Mouse (Mus musculus): ENCODE results near the gene Gm20765. TPM values are rescaled to one million over a fixed set of nuclear protein-coding genes. Genes with fewer than 3 reads are reported as not detected.
"Not testable (repeated sequence)": the region's sequence is repeated elsewhere in the genome, so short reads cannot be mapped to it uniquely, and the experiment has no call there.

Gene Gm20765
- not detected for polyA plus RNA-seq (2012; fragmentation: generic; extraction: Trizol)

GRCm38 (mm10) chr10:104185233-104185632 is at the start of gene Gm20765:
Gm20765 (plus strand) TSS chr10:104185533.
- not testable (repeated sequence) for H3K36me3 ChIP-seq (ENCODE audit: control insufficient read depth, insufficient read depth); H3ac ChIP-seq (ENCODE audit: control insufficient read depth, insufficient read length); H3K4me2 ChIP-seq (ENCODE audit: low read depth); H3K4me3 ChIP-seq; H3K79me2 ChIP-seq (ENCODE audit: control insufficient read depth, insufficient read depth); H3K27me3 ChIP-seq (ENCODE audit: control insufficient read depth, insufficient read depth, insufficient read length)

GRCm38 (mm10) chr10:104142687-104143086 is 42.6 kb upstream of the Gm20765 start, which contains the start of gene Gm21293:
Gm21293 (plus strand) TSS chr10:104142987.
- not testable (repeated sequence) for H3K4me3 ChIP-seq; H3ac ChIP-seq (ENCODE audit: control insufficient read depth, insufficient read length); H3K36me3 ChIP-seq (ENCODE audit: control insufficient read depth, insufficient read depth); H3K79me2 ChIP-seq (ENCODE audit: control insufficient read depth, insufficient read depth); H3K27me3 ChIP-seq (ENCODE audit: control insufficient read depth, insufficient read depth, insufficient read length); H3K4me2 ChIP-seq (ENCODE audit: low read depth)

- not testable (repeated sequence) for H3K4me2 ChIP-seq (ENCODE audit: low read depth); H3ac ChIP-seq (ENCODE audit: control insufficient read depth, insufficient read length); H3K4me3 ChIP-seq; H3K36me3 ChIP-seq (ENCODE audit: control insufficient read depth, insufficient read depth); H3K27me3 ChIP-seq (ENCODE audit: control insufficient read depth, insufficient read depth, insufficient read length); H3K79me2 ChIP-seq (ENCODE audit: control insufficient read depth, insufficient read depth)
Measured at GRCm38 (mm10) chr10:104151197-104151596, 34.1 kb upstream of the Gm20765 start, which contains the start of gene Gm6763. Gm6763 (plus strand) TSS chr10:104151497.

- H3K4me3 ChIP-seq; H3K4me2 ChIP-seq (ENCODE audit: low read depth); H3K79me2 ChIP-seq (ENCODE audit: control insufficient read depth, insufficient read depth); H3K27me3 ChIP-seq (ENCODE audit: control insufficient read depth, insufficient read depth, insufficient read length); H3ac ChIP-seq (ENCODE audit: control insufficient read depth, insufficient read length); H3K36me3 ChIP-seq (ENCODE audit: control insufficient read depth, insufficient read depth): not testable (repeated sequence)
Measured at GRCm38 (mm10) chr10:104159706-104160105, 25.6 kb upstream of the Gm20765 start, which contains the start of gene Gm8764. Gm8764 (plus strand) TSS chr10:104160006.

GRCm38 (mm10) chr10:104168215-104168614 is 17.1 kb upstream of the Gm20765 start, which contains the start of gene Gm21304:
Gm21304 (plus strand) TSS chr10:104168515.
- H3K4me2 ChIP-seq (ENCODE audit: low read depth); H3K36me3 ChIP-seq (ENCODE audit: control insufficient read depth, insufficient read depth); H3ac ChIP-seq (ENCODE audit: control insufficient read depth, insufficient read length); H3K4me3 ChIP-seq; H3K79me2 ChIP-seq (ENCODE audit: control insufficient read depth, insufficient read depth); H3K27me3 ChIP-seq (ENCODE audit: control insufficient read depth, insufficient read depth, insufficient read length): not testable (repeated sequence)

GRCm38 (mm10) chr10:104176724-104177123 is 8.6 kb upstream of the Gm20765 start, which contains the start of gene Gm21312:
Gm21312 (plus strand) TSS chr10:104177024.
- not testable (repeated sequence) for H3ac ChIP-seq (ENCODE audit: control insufficient read depth, insufficient read length); H3K4me3 ChIP-seq; H3K36me3 ChIP-seq (ENCODE audit: control insufficient read depth, insufficient read depth); H3K27me3 ChIP-seq (ENCODE audit: control insufficient read depth, insufficient read depth, insufficient read length); H3K4me2 ChIP-seq (ENCODE audit: low read depth); H3K79me2 ChIP-seq (ENCODE audit: control insufficient read depth, insufficient read depth)

GRCm38 (mm10) chr10:104193742-104194141 is 8.4 kb downstream of the Gm20765 start, which contains the start of gene Gm4340:
Gm4340 (plus strand) TSS chr10:104194042.
- H3K79me2 ChIP-seq (ENCODE audit: control insufficient read depth, insufficient read depth); H3K4me3 ChIP-seq; H3K4me2 ChIP-seq (ENCODE audit: low read depth); H3K27me3 ChIP-seq (ENCODE audit: control insufficient read depth, insufficient read depth, insufficient read length); H3K36me3 ChIP-seq (ENCODE audit: control insufficient read depth, insufficient read depth); H3ac ChIP-seq (ENCODE audit: control insufficient read depth, insufficient read length): not testable (repeated sequence)

GRCm38 (mm10) chr10:104209655-104210054 is 24.3 kb downstream of the Gm20765 start:
- Histone ChIP-seq H3K4me2 (ENCODE audit: low read depth) (no peak overlapping the region), H3ac (ENCODE audit: control insufficient read depth, insufficient read length) (no peak overlapping the region), H3K27me3 (ENCODE audit: control insufficient read depth, insufficient read depth, insufficient read length) (no peaks in the 10 kb centered on the region), H3K36me3 (ENCODE audit: control insufficient read depth, insufficient read depth) (no peaks in the 10 kb centered on the region), H3K79me2 (ENCODE audit: control insufficient read depth, insufficient read depth) (no peaks in the 10 kb centered on the region), H3K4me3 (no peak overlapping the region)
- TF ChIP-seq SRF (IDR thresholded peaks at IDR 0.05; ENCODE audit: control insufficient read depth, insufficient read length, low read depth) (no peak), CEBPB (IDR thresholded peaks at IDR 0.05; ENCODE audit: insufficient read depth, poor library complexity, severe bottlenecking) (no peak), POLR2A (IDR thresholded peaks at IDR 0.05; ENCODE audit: insufficient read length, low read depth) (no peak), REST (IDR thresholded peaks at IDR 0.05; ENCODE audit: insufficient read depth, insufficient read length) (no peak), USF1 (IDR thresholded peaks at IDR 0.05; ENCODE audit: low read depth) (no peak), E2F4 (IDR thresholded peaks at IDR 0.05; ENCODE audit: insufficient read depth) (no peak), MYOG (IDR thresholded peaks at IDR 0.05; ENCODE audit: control insufficient read depth in 1 of 3, insufficient read depth in 1 of 3, insufficient read length in 2 of 3, low read depth in 2 of 3) (no peak), MAX (IDR thresholded peaks at IDR 0.05; ENCODE audit: low read depth) (no peak), TCF3 (IDR thresholded peaks at IDR 0.05; ENCODE audit: insufficient read length, low read depth) (no peak), TCF12 (IDR thresholded peaks at IDR 0.05; ENCODE audit: insufficient read depth, poor library complexity, severe bottlenecking) (no peak), MYOD1 (IDR thresholded peaks at IDR 0.05; ENCODE audit: control insufficient read depth in 1 of 3, insufficient read length in 2 of 3, low read depth in 2 of 3) (no peak), POLR2AphosphoS2 (IDR thresholded peaks at IDR 0.05; ENCODE audit: insufficient read length, low read depth) (no peak)
